ENCODE assay signal across 8 mouse cellular contexts in the genomic region with DNA sequence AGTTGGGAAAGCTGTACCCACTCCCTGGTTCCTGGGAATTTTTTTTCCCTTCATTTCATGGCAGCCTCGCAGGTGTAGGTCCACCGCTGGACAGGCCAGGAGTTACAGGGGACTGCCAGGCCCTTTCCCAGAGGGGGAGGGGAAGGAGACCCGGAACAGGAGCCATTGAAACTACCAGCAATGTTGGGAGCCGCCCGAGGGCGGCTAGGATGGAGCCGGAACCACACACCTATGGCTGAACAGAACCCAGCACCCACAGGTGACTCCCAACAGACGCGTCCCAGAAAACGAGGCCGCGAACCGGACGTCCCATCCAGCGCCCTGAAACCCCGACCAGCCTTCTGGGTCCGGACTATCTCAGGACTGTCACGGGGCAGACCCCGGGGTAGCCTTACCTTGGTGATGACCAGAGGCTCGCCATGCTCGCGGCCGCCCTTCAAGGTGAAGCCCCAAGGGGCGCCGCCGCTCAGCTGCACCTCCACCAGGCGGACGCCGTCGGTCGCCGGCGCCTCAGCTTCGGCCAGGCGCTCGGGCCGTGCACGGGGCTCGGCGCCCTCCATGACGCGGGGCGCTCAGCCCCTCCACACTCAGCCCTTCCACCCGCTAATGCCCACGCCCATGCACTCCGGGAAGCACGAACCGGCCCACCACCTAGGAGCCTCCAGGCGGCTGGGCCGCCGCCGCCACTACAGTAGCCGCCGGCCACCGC. TPM values are rescaled to one million over a fixed set of nuclear protein-coding genes. Genes with fewer than 3 reads are reported as not detected.
DNase-seq lines count a peak whose midpoint lies in the region; ATAC-seq and TF ChIP-seq lines count a peak whose summit lies in the region.

Gene Shroom2 (minus strand): TSS at position 575 of the 709 bp plus-strand sequence.

- H3K27me3 ChIP-seq in heart, embryonic 11.5 days (ENCODE audit: control insufficient read depth, insufficient read depth, low read length): peaks cover 16% of the 10 kb centered on the region
- H3K27me3 ChIP-seq in kidney, embryonic 16.5 days (ENCODE audit: insufficient read depth, low read length): peaks cover 23% of the 10 kb centered on the region; the same call in 1 of the 2 replicates
- H3K27me3 ChIP-seq in liver, embryonic 15.5 days: peaks cover 24% of the 10 kb centered on the region

- H3K27ac ChIP-seq in brown adipose tissue, adult 24 weeks (replicated peaks; ENCODE audit: low read depth, low read length): no peak within 1 kb of the TSS
- H3K27ac ChIP-seq in heart, embryonic 11.5 days (ENCODE audit: low read depth, low read length): peak within 1 kb of the TSS; percentile 71; the same call in 1 of the 2 replicates
- peak within 1 kb of the TSS; percentile 87 for H3K27ac ChIP-seq in kidney, embryonic 16.5 days (ENCODE audit: low read length)
- no peak within 1 kb of the TSS; the same call in 1 of the 2 replicates for H3K27ac ChIP-seq in liver, embryonic 15.5 days (replicated peaks)
- no peak within 1 kb of the TSS for H3K27ac ChIP-seq in olfactory bulb, adult 2 months (ENCODE audit: insufficient read depth, low read depth, low read length)

- no peak for TF ChIP-seq POLR2A in olfactory bulb, adult 2 months (IDR thresholded peaks at IDR 0.05; ENCODE audit: insufficient read depth, low read depth, low read length)

- H3K9ac ChIP-seq in heart, embryonic 11.5 days (ENCODE audit: low read depth, low read length): peak within 1 kb of the TSS; percentile 82
- H3K9ac ChIP-seq in kidney, embryonic 16.5 days (replicated peaks; ENCODE audit: low read length): peak within 1 kb of the TSS; percentile 80
- no peak within 1 kb of the TSS for H3K9ac ChIP-seq in liver, embryonic 15.5 days

- no peak for TF ChIP-seq CTCF in olfactory bulb, adult 2 months (IDR thresholded peaks at IDR 0.05; ENCODE audit: insufficient read depth, low read depth, low read length)

- ATAC-seq in heart, embryonic 11.5 days (replicated peaks; ENCODE audit: insufficient number of reproducible peaks, low FRiP score, low TSS enrichment): peak; percentile 72
- ATAC-seq in kidney, embryonic 16.5 days (ENCODE audit: low FRiP score, low TSS enrichment): peak; percentile 83
- peak; percentile 5 for ATAC-seq in liver, embryonic 15.5 days (ENCODE audit: insufficient read depth)

- H3K36me3 ChIP-seq in heart, embryonic 11.5 days (ENCODE audit: control insufficient read depth, insufficient read depth, low read length): no peaks in the 10 kb centered on the region
- no peaks in the 10 kb centered on the region for H3K36me3 ChIP-seq in kidney, embryonic 16.5 days (ENCODE audit: insufficient read depth, low read length)
- no peaks in the 10 kb centered on the region for H3K36me3 ChIP-seq in liver, embryonic 15.5 days (replicated peaks)

- DNase-seq in layer of hippocampus, adult 18-20 months (ENCODE audit: low spot score in 2 of 2): no peak
- DNase-seq in layer of hippocampus, adult 11-12 months (ENCODE audit: low spot score): no peak
- no peak for DNase-seq in adipocyte (ENCODE audit: low spot score)

- 11% methylated on average over 45 of the region's 55 CpGs for WGBS in heart, embryonic 11.5 days (ENCODE audit: insufficient replicate concordance)
- WGBS in kidney, embryonic 16.5 days: 11% methylated on average over 49 of the region's 55 CpGs
- 24% methylated on average over 55 of the region's 55 CpGs for WGBS in liver, embryonic 15.5 days (ENCODE audit: insufficient replicate concordance)
- WGBS in olfactory bulb, adult 2 months: 8% methylated on average over 55 of the region's 55 CpGs

- H3K4me2 ChIP-seq in heart, embryonic 11.5 days: peak within 1 kb of the TSS; percentile 64
- peak within 1 kb of the TSS; percentile 54 for H3K4me2 ChIP-seq in kidney, embryonic 16.5 days (replicated peaks; ENCODE audit: low read depth, low read length)
- H3K4me2 ChIP-seq in liver, embryonic 15.5 days: peak within 1 kb of the TSS; percentile 41

- H3K4me3 ChIP-seq in brown adipose tissue, adult 24 weeks (ENCODE audit: insufficient read depth, low read depth, low read length): peak within 1 kb of the TSS; percentile 77
- peak within 1 kb of the TSS; percentile 59 for H3K4me3 ChIP-seq in heart, embryonic 11.5 days (ENCODE audit: low read depth, low read length)
- peak within 1 kb of the TSS; percentile 69 for H3K4me3 ChIP-seq in kidney, embryonic 16.5 days (ENCODE audit: low read length)
- H3K4me3 ChIP-seq in liver, embryonic 15.5 days (replicated peaks): peak within 1 kb of the TSS; percentile 50
- H3K4me3 ChIP-seq in olfactory bulb, adult 2 months (ENCODE audit: insufficient read depth, low read depth, low read length): peak within 1 kb of the TSS; percentile 70

- H3K9me3 ChIP-seq in heart, embryonic 11.5 days (replicated peaks; ENCODE audit: control insufficient read depth, low read length): no peaks in the 10 kb centered on the region
- H3K9me3 ChIP-seq in kidney, embryonic 16.5 days (ENCODE audit: low read length): no peaks in the 10 kb centered on the region
- H3K9me3 ChIP-seq in liver, embryonic 15.5 days (replicated peaks): no peaks in the 10 kb centered on the region

- H3K4me1 ChIP-seq in brown adipose tissue, adult 24 weeks (ENCODE audit: control insufficient read depth, insufficient read depth, insufficient read length, low read length): no peaks in the 10 kb centered on the region
- H3K4me1 ChIP-seq in heart, embryonic 11.5 days (ENCODE audit: control insufficient read depth, insufficient read depth, low read length): no peaks in the 10 kb centered on the region; the same call in 1 of the 2 replicates
- no peaks in the 10 kb centered on the region; the same call in 1 of the 2 replicates for H3K4me1 ChIP-seq in kidney, embryonic 16.5 days (ENCODE audit: insufficient read depth, low read length)
- H3K4me1 ChIP-seq in liver, embryonic 15.5 days (replicated peaks): no peaks in the 10 kb centered on the region
- 0 out of 2 replicates have a peak, but pooled peaks cover 4% of the 10 kb centered on the region for H3K4me1 ChIP-seq in olfactory bulb, adult 2 months (ENCODE audit: control insufficient read depth, insufficient read depth, low read length)

RNA-seq across cellular contexts. Expression of gene Shroom2, which starts in this region (rescaled TPM):
- total RNA-seq in layer of hippocampus, adult 18-20 months (2021): 10 to 100 TPM; 87.2 to 90.7 TPM
- polyA plus RNA-seq in brown adipose tissue, adult 24 weeks (2012; ENCODE audit: insufficient read depth, insufficient read length, missing spikeins): 0.75 and 1.2 TPM in 2 replicates
- 5.8 and 7.3 TPM in 2 replicates for polyA plus RNA-seq in heart, embryonic 11.5 days (2014; fragmentation: Nextera tagmentation; extraction: Ambion mirVana)
- 6.4 and 6.6 TPM in 2 replicates for polyA plus RNA-seq in kidney, embryonic 16.5 days (2015; fragmentation: Nextera tagmentation; extraction: Ambion mirVana)
- polyA plus RNA-seq in liver, embryonic 15.5 days (2015; fragmentation: Nextera tagmentation; extraction: Ambion mirVana): 0.94 and 1.2 TPM in 2 replicates
- polyA plus RNA-seq in olfactory bulb, adult 2 months (2012; ENCODE audit: insufficient read depth, insufficient read length, low replicate concordance, missing spikeins): 253 TPM in 1 of 2 replicates, not detected in the other

Comparison
In these comparisons a context has a peak if more than half of its experiments do, and no peak if none do; other contexts are left out.
1. H3K27ac ChIP-seq: peak in heart, embryonic 11.5 days (single experiment) and kidney, embryonic 16.5 days (single experiment); none in brown adipose tissue, adult 24 weeks (single experiment), liver, embryonic 15.5 days (single experiment) and olfactory bulb, adult 2 months (single experiment).
2. ATAC-seq: peak in every context shown above with its lines; median percentile 83 in kidney, embryonic 16.5 days; 72 in heart, embryonic 11.5 days; 5 in liver, embryonic 15.5 days.
3. Peak in every context shown above with its lines, with median percentiles within 50 percentile points of each other: H3K4me3 ChIP-seq and H3K4me2 ChIP-seq.